Mouse (Mus musculus) T-helper 1 cell (primary cell): ENCODE measurements around the gene Vip.

Experiments
- in situ Hi-C: fragments of 300-600 bp; cut with MboI, MseI; formaldehyde crosslinking; loops from one replicate; pipeline ENCODE4 v1.15.1; 2025; ENCODE audit warnings: high pct_unique_total_duplicates

Gene Vip

GRCm38 (mm10) chr10:5639112-5639511 lies at the start of gene Vip:
Gene Vip (plus strand): TSS chr10:5639218.
- in situ Hi-C loops, result no loop called here

GRCm38 (mm10) chr10:5591061-5591460 lies 48.0 kb upstream of the Vip start:
- in situ Hi-C loops, result loop anchor here (10.0 kb wide), 1 partner anchor 254 kb away; no protein-coding TSS in a partner anchor

- in situ Hi-C loops, result loop anchor here (10.0 kb wide), 1 partner anchor 253 kb away; no protein-coding TSS in a partner anchor
Measured at GRCm38 (mm10) chr10:5591996-5592395, 47.0 kb upstream of the Vip start.

GRCm38 (mm10) chr10:5593464-5593863 lies 45.6 kb upstream of the Vip start, which contains the start of gene Myct1:
Gene Myct1 (plus strand): TSS chr10:5593775.
- in situ Hi-C loops, result loop anchor here (10.0 kb wide), 1 partner anchor 251 kb away; no protein-coding TSS in a partner anchor

- in situ Hi-C loops, result loop anchor here (10.0 kb wide), 1 partner anchor 250 kb away; no protein-coding TSS in a partner anchor
Measured at GRCm38 (mm10) chr10:5594457-5594856, 44.6 kb upstream of the Vip start.

GRCm38 (mm10) chr10:5596559-5596958 lies 42.5 kb upstream of the Vip start:
- in situ Hi-C loops, result loop anchor here (10.0 kb wide), 1 partner anchor 248 kb away; no protein-coding TSS in a partner anchor

GRCm38 (mm10) chr10:5600123-5600522 lies 38.9 kb upstream of the Vip start:
- in situ Hi-C loops, result loop anchor here (5.0 kb wide), 1 partner anchor 192 kb away; no protein-coding TSS in a partner anchor

GRCm38 (mm10) chr10:5603512-5603911 lies 35.5 kb upstream of the Vip start:
- in situ Hi-C loops, result loop anchor here (5.0 kb wide), 1 partner anchor 189 kb away; no protein-coding TSS in a partner anchor

GRCm38 (mm10) chr10:5604371-5604770 lies 34.6 kb upstream of the Vip start:
- in situ Hi-C loops, result loop anchor here (5.0 kb wide), 1 partner anchor 188 kb away; no protein-coding TSS in a partner anchor

GRCm38 (mm10) chr10:5608874-5609273 lies 30.1 kb upstream of the Vip start:
- in situ Hi-C loops, result no loop called here

- in situ Hi-C loops, result no loop called here
Measured at GRCm38 (mm10) chr10:5615186-5616040, 23.6 kb upstream of the Vip start.

GRCm38 (mm10) chr10:5626268-5626667 lies 12.8 kb upstream of the Vip start:
- in situ Hi-C loops, result no loop called here

GRCm38 (mm10) chr10:5633672-5634200 lies 5.3 kb upstream of the Vip start:
- in situ Hi-C loops, result no loop called here

GRCm38 (mm10) chr10:5634336-5634735 lies 4.7 kb upstream of the Vip start:
- in situ Hi-C loops, result no loop called here

GRCm38 (mm10) chr10:5637322-5637721 lies 1.7 kb upstream of the Vip start:
- in situ Hi-C loops, result no loop called here

GRCm38 (mm10) chr10:5681275-5681674 lies 42.3 kb downstream of the Vip start:
- in situ Hi-C loops, result no loop called here

- in situ Hi-C loops, result no loop called here
Measured at GRCm38 (mm10) chr10:5685608-5686007, 46.6 kb downstream of the Vip start.

GRCm38 (mm10) chr10:5694351-5694750 lies 55.3 kb downstream of the Vip start:
- in situ Hi-C loops, result no loop called here
